Mouse (Mus musculus): ENCODE measurements at regions not wholly inside any gene's neighbourhood (a gene's known extent, or its start where the extent isn't known, plus 50 kb on each side); places are given as distances from the start of the nearest gene placed in this dataset.

DNA sequence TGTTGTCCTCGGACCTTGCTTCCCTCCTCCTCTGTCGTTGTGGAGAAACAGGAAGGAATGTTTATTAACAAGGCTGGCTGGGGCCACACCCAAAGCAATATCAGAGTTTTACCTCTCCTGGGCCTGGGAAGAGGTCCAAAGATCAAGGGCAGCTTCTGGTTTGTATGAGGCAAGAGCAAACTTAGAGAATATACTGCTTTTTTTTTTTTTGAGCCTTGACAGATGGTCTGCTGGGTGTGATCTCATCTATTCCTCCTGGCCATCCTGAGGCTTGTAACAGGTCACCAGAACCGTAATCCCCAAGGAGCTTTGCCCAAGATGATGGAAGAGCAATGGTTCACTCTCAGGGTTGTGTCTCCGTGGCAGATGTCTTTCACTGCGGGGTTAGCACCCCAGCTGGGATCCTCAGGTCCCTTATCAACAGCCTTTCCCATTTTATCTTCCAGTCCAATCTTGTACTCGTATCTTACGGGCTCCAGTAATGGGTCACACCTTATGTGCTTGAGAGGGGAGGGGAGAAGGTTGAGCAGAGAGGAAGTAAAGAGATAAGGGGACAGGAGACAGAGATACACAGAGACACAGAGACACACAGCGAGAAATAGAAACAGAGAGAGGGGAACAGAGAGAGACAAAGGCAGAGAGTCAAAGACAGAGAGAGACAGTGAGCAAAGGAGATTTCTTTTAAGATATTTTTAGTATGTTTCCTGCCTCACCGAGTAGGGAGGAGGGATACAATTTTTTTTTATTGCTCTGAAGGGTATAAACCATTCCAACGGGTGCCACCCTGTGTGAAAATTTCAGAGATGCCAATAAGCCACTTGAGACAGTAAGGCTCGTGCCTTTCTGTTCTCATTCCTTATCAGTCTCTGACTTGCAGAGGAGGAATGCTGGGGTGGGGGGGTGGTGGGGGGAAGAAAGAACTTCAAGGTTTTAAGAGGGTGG is 134.6 kb upstream of the Cdkn2b start:
- no peaks in the 10 kb centered on the region for H3K9me3 ChIP-seq (ENCODE audit: control insufficient read depth, low read length)
- DNase-seq (ENCODE audit: low spot score) (no peak), ATAC-seq (ENCODE audit: low FRiP score) (no peak)
- H3K27me3 ChIP-seq (ENCODE audit: control insufficient read depth, insufficient read depth, low read length): no peaks in the 10 kb centered on the region
- no peak overlapping the region for H3K4me2 ChIP-seq (replicated peaks)
- 76% methylated on average over 11 of the region's 11 CpGs for WGBS
- H3K36me3 ChIP-seq (replicated peaks; ENCODE audit: control insufficient read depth, insufficient read depth): no peaks in the 10 kb centered on the region
- no peak overlapping the region for H3K27ac ChIP-seq
- no peak overlapping the region for H3K9ac ChIP-seq
- H3K4me1 ChIP-seq (replicated peaks; ENCODE audit: control insufficient read depth, insufficient read depth, low read length): no peaks in the 10 kb centered on the region
- H3K4me3 ChIP-seq (replicated peaks; ENCODE audit: low read length): no peak overlapping the region

DNA sequence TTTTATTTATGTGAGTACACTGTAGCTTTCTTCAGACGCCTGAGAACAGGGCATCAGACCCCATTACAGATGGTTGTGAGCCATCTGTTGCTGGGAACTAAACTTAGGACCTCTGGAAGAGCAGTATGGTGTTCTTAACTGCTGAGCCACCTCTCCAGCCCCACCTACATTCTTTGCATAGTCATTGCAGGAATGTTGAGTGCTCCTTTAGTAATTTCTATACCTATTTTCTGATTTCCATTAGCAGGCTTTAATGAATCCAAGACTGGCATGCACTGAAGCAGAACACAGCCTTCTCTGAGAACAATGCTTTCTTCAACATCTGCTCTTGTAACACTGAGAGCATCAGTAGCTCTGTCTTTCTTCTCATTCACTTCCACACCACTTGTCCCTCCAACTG is 131.7 kb upstream of the Cdkn2b start:
- WGBS: 82% methylated on average over 1 of the region's 1 CpGs
- no peak overlapping the region for H3K9ac ChIP-seq
- H3K4me2 ChIP-seq (replicated peaks): no peak overlapping the region
- no peaks in the 10 kb centered on the region for H3K4me1 ChIP-seq (replicated peaks; ENCODE audit: control insufficient read depth, insufficient read depth, low read length)
- H3K36me3 ChIP-seq (replicated peaks; ENCODE audit: control insufficient read depth, insufficient read depth): no peaks in the 10 kb centered on the region
- ATAC-seq (ENCODE audit: low FRiP score) (no peak), DNase-seq (ENCODE audit: low spot score) (no peak)
- no peak overlapping the region for H3K27ac ChIP-seq
- no peak overlapping the region for H3K4me3 ChIP-seq (replicated peaks; ENCODE audit: low read length)
- no peaks in the 10 kb centered on the region for H3K27me3 ChIP-seq (ENCODE audit: control insufficient read depth, insufficient read depth, low read length)
- no peaks in the 10 kb centered on the region for H3K9me3 ChIP-seq (ENCODE audit: control insufficient read depth, low read length)

DNA sequence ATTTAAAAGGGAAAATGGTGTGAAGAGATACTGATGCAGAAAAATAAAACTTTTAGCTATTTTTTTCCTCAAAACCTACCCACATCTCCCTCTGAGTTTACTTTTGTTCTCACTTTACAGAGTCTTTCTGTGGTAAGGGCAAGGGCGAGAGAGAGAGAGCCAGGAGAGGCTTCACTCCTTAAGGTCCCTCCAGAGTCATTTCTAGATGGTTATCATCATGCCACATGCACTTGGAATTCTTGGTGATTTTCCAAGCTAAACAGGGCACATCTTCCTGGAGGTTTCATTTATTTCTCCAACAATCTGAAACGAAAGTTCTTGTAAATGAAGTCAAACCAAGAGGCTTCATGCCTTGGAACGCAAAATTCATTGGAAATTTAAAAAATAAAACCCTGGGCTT is 130.0 kb upstream of the Cdkn2b start:
- H3K27ac ChIP-seq: no peak overlapping the region
- WGBS: 82% methylated on average over 3 of the region's 3 CpGs

DNA sequence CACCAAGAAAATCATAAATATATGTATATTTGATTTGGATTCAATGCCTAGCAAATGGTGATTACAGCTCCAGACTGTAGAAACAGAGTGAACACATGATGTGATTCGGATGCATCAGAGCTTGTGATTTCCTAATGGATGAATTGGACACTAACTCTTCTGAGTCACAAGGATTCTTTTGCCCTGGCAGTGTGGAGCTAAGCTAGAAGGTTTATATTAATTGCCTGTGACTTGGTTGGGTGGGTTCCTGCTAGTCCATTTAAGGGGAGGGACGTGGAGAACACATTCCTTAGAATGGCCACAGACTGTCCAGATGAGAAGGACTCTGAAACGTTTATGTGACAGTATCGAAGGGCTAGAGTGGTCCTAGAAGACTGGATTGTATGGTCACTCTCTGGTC is 129.5 kb upstream of the Cdkn2b start:
- DNase-seq (ENCODE audit: low spot score): no peak
- H3K4me3 ChIP-seq (replicated peaks; ENCODE audit: low read length): no peak overlapping the region
- no peaks in the 10 kb centered on the region for H3K36me3 ChIP-seq (replicated peaks; ENCODE audit: control insufficient read depth, insufficient read depth)
- H3K27ac ChIP-seq: no peak overlapping the region
- no peaks in the 10 kb centered on the region for H3K27me3 ChIP-seq (ENCODE audit: control insufficient read depth, insufficient read depth, low read length)
- H3K9ac ChIP-seq: no peak overlapping the region
- H3K9me3 ChIP-seq (ENCODE audit: control insufficient read depth, low read length): no peaks in the 10 kb centered on the region
- H3K4me1 ChIP-seq (replicated peaks; ENCODE audit: control insufficient read depth, insufficient read depth, low read length): no peaks in the 10 kb centered on the region
- ATAC-seq (ENCODE audit: low FRiP score): no peak
- 76% methylated on average over 4 of the region's 4 CpGs for WGBS
- no peak overlapping the region for H3K4me2 ChIP-seq (replicated peaks)

More for the DNA sequence above, 130.0 kb upstream of the Cdkn2b start:
- Histone ChIP-seq H3K4me1 (replicated peaks; ENCODE audit: control insufficient read depth, insufficient read depth, low read length) (no peaks in the 10 kb centered on the region), H3K9me3 (ENCODE audit: control insufficient read depth, low read length) (no peaks in the 10 kb centered on the region), H3K27me3 (ENCODE audit: control insufficient read depth, insufficient read depth, low read length) (no peaks in the 10 kb centered on the region), H3K4me2 (replicated peaks) (no peak overlapping the region), H3K36me3 (replicated peaks; ENCODE audit: control insufficient read depth, insufficient read depth) (no peaks in the 10 kb centered on the region), H3K4me3 (replicated peaks; ENCODE audit: low read length) (no peak overlapping the region), H3K9ac (no peak overlapping the region)
- ATAC-seq (ENCODE audit: low FRiP score): no peak
- DNase-seq (ENCODE audit: low spot score): no peak

DNA sequence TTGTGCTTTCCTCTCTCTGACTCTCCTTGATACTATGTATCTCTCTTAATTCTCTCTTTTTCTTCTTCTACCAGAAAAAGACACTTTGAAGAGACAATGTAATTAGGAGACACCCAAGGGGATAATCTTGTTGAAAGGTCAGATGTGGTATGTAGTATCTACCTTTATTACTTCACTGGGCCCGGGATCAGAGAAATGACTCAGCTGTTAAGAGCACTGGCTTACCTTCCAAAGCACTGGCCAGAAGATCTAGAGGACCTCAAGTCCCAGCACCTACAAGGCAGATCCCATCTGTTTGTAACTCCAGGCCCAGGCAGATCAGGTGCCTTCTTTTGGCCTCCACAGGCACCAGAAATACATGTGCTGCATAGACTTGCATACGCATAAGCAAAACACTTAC is 127.8 kb upstream of the Cdkn2b start:
- H3K27me3 ChIP-seq (ENCODE audit: control insufficient read depth, insufficient read depth, low read length): no peaks in the 10 kb centered on the region

DNA sequence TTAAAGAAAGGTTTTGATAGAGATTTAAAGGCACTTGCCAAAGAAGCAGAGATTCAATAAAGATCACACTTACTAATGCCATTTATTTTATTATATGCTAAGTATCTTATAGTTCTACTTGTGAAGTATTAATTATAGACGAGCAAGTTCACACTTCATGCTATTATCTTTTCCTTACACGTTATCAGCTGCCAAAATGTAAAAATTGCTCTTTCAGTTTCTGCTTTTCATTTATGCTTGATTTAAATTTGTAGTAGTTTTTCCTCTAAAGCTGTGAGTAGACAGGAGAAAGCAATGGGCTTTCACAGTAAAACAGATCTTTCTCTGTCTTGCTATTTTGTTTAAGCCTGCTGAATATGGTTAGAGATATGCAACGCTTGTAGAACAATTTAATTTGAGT is 125.9 kb upstream of the Cdkn2b start:
- H3K4me1 ChIP-seq (replicated peaks; ENCODE audit: control insufficient read depth, insufficient read depth, low read length): no peaks in the 10 kb centered on the region
- WGBS: 83% methylated on average over 3 of the region's 3 CpGs
- no peaks in the 10 kb centered on the region for H3K36me3 ChIP-seq (replicated peaks; ENCODE audit: control insufficient read depth, insufficient read depth)
- no peak overlapping the region for H3K4me2 ChIP-seq (replicated peaks)
- H3K4me3 ChIP-seq (replicated peaks; ENCODE audit: low read length): no peak overlapping the region
- H3K9ac ChIP-seq: no peak overlapping the region
- DNase-seq (ENCODE audit: low spot score): no peak
- ATAC-seq (ENCODE audit: low FRiP score): no peak
- no peaks in the 10 kb centered on the region for H3K27me3 ChIP-seq (ENCODE audit: control insufficient read depth, insufficient read depth, low read length)
- no peak overlapping the region for H3K27ac ChIP-seq
- no peaks in the 10 kb centered on the region for H3K9me3 ChIP-seq (ENCODE audit: control insufficient read depth, low read length)

More for the DNA sequence above, 127.8 kb upstream of the Cdkn2b start:
- H3K4me2 ChIP-seq (replicated peaks): no peak overlapping the region
- H3K9me3 ChIP-seq (ENCODE audit: control insufficient read depth, low read length): no peaks in the 10 kb centered on the region
- H3K4me1 ChIP-seq (replicated peaks; ENCODE audit: control insufficient read depth, insufficient read depth, low read length): no peaks in the 10 kb centered on the region
- H3K27ac ChIP-seq: no peak overlapping the region
- H3K9ac ChIP-seq: no peak overlapping the region
- 97% methylated on average over 2 of the region's 2 CpGs for WGBS
- ATAC-seq (ENCODE audit: low FRiP score) (no peak), DNase-seq (ENCODE audit: low spot score) (no peak)
- no peak overlapping the region for H3K4me3 ChIP-seq (replicated peaks; ENCODE audit: low read length)
- no peaks in the 10 kb centered on the region for H3K36me3 ChIP-seq (replicated peaks; ENCODE audit: control insufficient read depth, insufficient read depth)

DNA sequence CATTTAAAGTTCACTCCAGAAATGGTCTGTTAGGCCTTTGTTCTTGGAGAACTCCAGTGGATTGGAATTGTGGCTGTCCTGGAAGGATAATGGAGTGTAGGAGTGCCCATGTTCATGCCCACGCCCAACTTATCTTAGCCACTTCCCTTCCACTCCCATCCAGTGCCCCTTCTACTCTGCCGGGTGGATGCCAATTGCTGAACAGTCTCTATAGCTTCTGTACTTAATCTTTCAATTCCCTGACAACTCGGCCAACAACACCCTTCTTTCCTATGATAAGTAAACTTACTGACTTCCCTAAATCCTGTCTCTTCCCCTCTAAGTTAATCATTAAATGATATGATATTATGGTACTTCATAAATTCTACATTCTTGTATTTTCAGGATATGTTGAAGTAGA is 123.3 kb upstream of the Cdkn2b start:
- Histone ChIP-seq H3K9ac (no peak overlapping the region), H3K27ac (no peak overlapping the region), H3K4me1 (replicated peaks; ENCODE audit: control insufficient read depth, insufficient read depth, low read length) (no peaks in the 10 kb centered on the region), H3K9me3 (ENCODE audit: control insufficient read depth, low read length) (no peaks in the 10 kb centered on the region), H3K4me3 (replicated peaks; ENCODE audit: low read length) (no peak overlapping the region), H3K4me2 (replicated peaks) (no peak overlapping the region), H3K27me3 (ENCODE audit: control insufficient read depth, insufficient read depth, low read length) (no peaks in the 10 kb centered on the region), H3K36me3 (replicated peaks; ENCODE audit: control insufficient read depth, insufficient read depth) (no peaks in the 10 kb centered on the region)
- no peak for DNase-seq (ENCODE audit: low spot score)
- 85% methylated on average over 3 of the region's 3 CpGs for WGBS
- ATAC-seq (ENCODE audit: low FRiP score): no peak

DNA sequence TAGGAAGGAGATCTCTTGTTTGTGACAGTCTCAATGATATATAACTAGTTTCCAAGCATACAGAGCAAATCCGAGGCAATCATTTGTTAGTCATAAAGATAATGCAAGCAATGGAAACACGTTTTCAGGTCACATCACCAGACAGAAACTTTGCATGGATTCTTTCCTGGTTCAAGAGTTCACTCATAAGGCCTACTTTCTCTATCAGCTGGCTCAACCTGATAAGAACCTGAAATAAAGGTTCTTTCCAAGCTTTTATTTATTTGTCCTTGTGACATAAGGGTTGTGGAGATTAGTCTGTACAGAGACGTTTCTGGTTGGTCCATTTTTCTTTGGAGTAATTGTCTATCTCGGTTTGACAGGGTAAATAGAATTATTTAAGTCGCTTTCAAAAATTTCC is 122.7 kb upstream of the Cdkn2b start:
- Histone ChIP-seq H3K4me3 (replicated peaks; ENCODE audit: low read length) (no peak overlapping the region), H3K4me1 (replicated peaks; ENCODE audit: control insufficient read depth, insufficient read depth, low read length) (no peaks in the 10 kb centered on the region), H3K27ac (no peak overlapping the region), H3K27me3 (ENCODE audit: control insufficient read depth, insufficient read depth, low read length) (no peaks in the 10 kb centered on the region), H3K9me3 (ENCODE audit: control insufficient read depth, low read length) (no peaks in the 10 kb centered on the region), H3K4me2 (replicated peaks) (no peak overlapping the region), H3K36me3 (replicated peaks; ENCODE audit: control insufficient read depth, insufficient read depth) (no peaks in the 10 kb centered on the region), H3K9ac (no peak overlapping the region)
- no peak for DNase-seq (ENCODE audit: low spot score)
- ATAC-seq (ENCODE audit: low FRiP score): no peak
- 79% methylated on average over 5 of the region's 5 CpGs for WGBS

DNA sequence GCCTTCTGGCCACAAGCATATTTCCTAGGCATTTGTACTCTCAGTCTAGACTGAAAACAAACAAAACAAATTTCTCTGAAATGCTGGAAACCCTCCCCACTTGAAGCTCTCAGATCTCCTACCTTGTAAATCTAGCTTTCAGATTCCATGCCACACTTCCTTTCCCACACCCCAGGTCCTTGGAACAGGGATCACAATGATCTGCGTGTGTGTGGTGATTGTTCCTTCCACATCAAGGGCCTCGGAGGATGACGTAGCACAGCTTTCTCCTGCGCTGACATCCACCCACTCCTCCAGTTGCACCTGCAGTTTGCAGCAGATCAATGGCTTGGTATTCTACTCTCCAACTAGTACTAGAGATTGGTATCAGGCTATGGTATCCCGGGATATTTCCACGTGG is 120.7 kb upstream of the Cdkn2b start:
- Histone ChIP-seq H3K27me3 (ENCODE audit: control insufficient read depth, insufficient read depth, low read length) (no peaks in the 10 kb centered on the region), H3K4me1 (replicated peaks; ENCODE audit: control insufficient read depth, insufficient read depth, low read length) (no peaks in the 10 kb centered on the region), H3K4me3 (replicated peaks; ENCODE audit: low read length) (no peak overlapping the region), H3K9ac (no peak overlapping the region), H3K27ac (no peak overlapping the region), H3K4me2 (replicated peaks) (no peak overlapping the region), H3K36me3 (replicated peaks; ENCODE audit: control insufficient read depth, insufficient read depth) (no peaks in the 10 kb centered on the region), H3K9me3 (ENCODE audit: control insufficient read depth, low read length) (no peaks in the 10 kb centered on the region)
- 82% methylated on average over 6 of the region's 6 CpGs for WGBS
- ATAC-seq (ENCODE audit: low FRiP score) (no peak), DNase-seq (ENCODE audit: low spot score) (no peak)
